Mouse (Mus musculus) layer of hippocampus, adult 2 months (tissue): ENCODE data around the gene Tro. TPM values are rescaled to one million over a fixed set of nuclear protein-coding genes. Genes with fewer than 3 reads are reported as not detected.

Experiments used
- DNase-seq, 2 experiments: peaks; one replicate each; pipeline ENCODE4 v3.0.0; 2022; ENCODE audit warnings: low spot score in 2 of 2
- H3K27ac ChIP-seq: fragments of 200-600 bp; 2 replicates; pipeline ENCODE4 v1.8.1; 2022
- H3K4me3 ChIP-seq: fragments of 200-600 bp; 2 replicates; pipeline ENCODE4 v1.8.1; 2022; ENCODE audit warnings: mild to moderate bottlenecking
- CTCF ChIP-seq: fragments of 200-600 bp; conservative IDR thresholded peaks from 2 replicates; pipeline ENCODE4 v1.8.1; 2022; ENCODE audit warnings: antibody characterized with exemption, mild to moderate bottlenecking, moderate library complexity
- long read RNA-seq, 2 experiments: library from polyadenylated mRNA; stranded (forward); transcript quantifications; one replicate each; pipeline ENCODE4 v2.0.0; 2021; ENCODE audit warnings: borderline mapping rate in 2 of 2
- total RNA-seq, 2 experiments: library from RNA; stranded (reverse); gene quantifications; 2 replicates each; pipeline ENCODE4 v1.2.3; 2021

Tro gene
- 100 to 1,000 TPM; 159 to 167 TPM for total RNA-seq
- long read RNA-seq, experiment 1, full-length matches to known transcripts = 5 of 68 reads
- long read RNA-seq, experiment 1, partial matches to known transcripts = 20 of 68 reads
- long read RNA-seq, experiment 1, other reads (novel, unspliced or antisense) = 43 of 68 reads
- long read RNA-seq, experiment 2, full-length matches to known transcripts = 24 of 109 reads
- long read RNA-seq, experiment 2, partial matches to known transcripts = 34 of 109 reads
- long read RNA-seq, experiment 2, other reads (novel, unspliced or antisense) = 51 of 109 reads

GRCm38 (mm10) chrX:150656908-150657796 is at the start of gene Tro:
Tro (minus strand) TSS chrX:150657583.
- Histone ChIP-seq H3K4me3 (peak within 1 kb of the TSS; percentile 61), H3K27ac (peak within 1 kb of the TSS; percentile 92)
- peak; percentile 42; the same call in 1 of the 2 replicates for TF ChIP-seq CTCF
- DNase-seq = peak; percentile 32 to 44

- no peak overlapping the region for H3K4me3 ChIP-seq
- TF ChIP-seq CTCF = no peak
- DNase-seq = no peak
These were observed 20.1 kb upstream of the Tro start for GRCm38 (mm10) chrX:150677505-150677904.

GRCm38 (mm10) chrX:150662809-150663208 is 5.4 kb upstream of the Tro start:
- Histone ChIP-seq H3K4me3 (no peak overlapping the region), H3K27ac (no peak overlapping the region)
- TF ChIP-seq CTCF = peak; percentile 71

More at GRCm38 (mm10) chrX:150677505-150677904, 20.1 kb upstream of the Tro start:
- H3K27ac ChIP-seq = no peak overlapping the region

GRCm38 (mm10) chrX:150657797-150658118 is 375 bp upstream of the Tro start:
- no peak for TF ChIP-seq CTCF
- no peak for DNase-seq
- Histone ChIP-seq H3K4me3 (peak overlapping the region; percentile 61), H3K27ac (peak overlapping the region; percentile 92)

More at GRCm38 (mm10) chrX:150662809-150663208, 5.4 kb upstream of the Tro start:
- no peak for DNase-seq

- H3K27ac ChIP-seq = peak overlapping the region; percentile 92
- peak overlapping the region; percentile 61 for H3K4me3 ChIP-seq
- no peak for TF ChIP-seq CTCF
- peak; percentile 21 to 31 for DNase-seq
These were observed 1.1 kb downstream of the Tro start for GRCm38 (mm10) chrX:150656122-150656907.

- DNase-seq = no peak
- TF ChIP-seq CTCF = no peak
- Histone ChIP-seq H3K27ac (no peak overlapping the region), H3K4me3 (no peak overlapping the region)
These were observed 21.0 kb downstream of the Tro start for GRCm38 (mm10) chrX:150636421-150636820.

GRCm38 (mm10) chrX:150598882-150599281 is 58.5 kb downstream of the Tro start:
- DNase-seq = no peak
- TF ChIP-seq CTCF = no peak
- Histone ChIP-seq H3K4me3 (no peak overlapping the region), H3K27ac (no peak overlapping the region)

Other genes with a start within 250 kb of the Tro start
- 10 to 100 TPM; 34.6 to 37.0 TPM for gene Tmem29, start 198.4 kb downstream of the Tro start, total RNA-seq
- 1 to 10 TPM; 4.0 to 6.3 TPM for gene Alas2, start 110.2 kb downstream of the Tro start, total RNA-seq
- gene Pfkfb1, start 69.4 kb downstream of the Tro start, total RNA-seq = under 1 TPM; 0.90 to 0.93 TPM
- 10 to 100 TPM; 15.2 to 17.7 TPM for gene Apex2, start 67.7 kb downstream of the Tro start, total RNA-seq
- gene Maged2, start 156.8 kb upstream of the Tro start, total RNA-seq = 10 to 100 TPM; 43.3 to 49.6 TPM